Mouse (Mus musculus) liver, adult 2 months (tissue): ENCODE measurements at regions not wholly inside any gene's neighbourhood (a gene's known extent, or its start where the extent isn't known, plus 50 kb on each side); places are given as distances from the start of the nearest gene placed in this dataset.

Source experiments
- CTCF ChIP-seq: fragments of 200-500 bp; IDR thresholded peaks from 2 replicates; pipeline ENCODE4 v1.5.1; 2011; ENCODE audit warnings: low read depth, low read length, control low read depth
- POLR2A ChIP-seq: fragments of 200-500 bp; IDR thresholded peaks from 2 replicates; pipeline ENCODE4 v1.6.1; 2011; ENCODE audit warnings: low read length, control low read depth; ENCODE audit not compliant: insufficient read depth; ENCODE audit errors: extremely low read depth

DNA sequence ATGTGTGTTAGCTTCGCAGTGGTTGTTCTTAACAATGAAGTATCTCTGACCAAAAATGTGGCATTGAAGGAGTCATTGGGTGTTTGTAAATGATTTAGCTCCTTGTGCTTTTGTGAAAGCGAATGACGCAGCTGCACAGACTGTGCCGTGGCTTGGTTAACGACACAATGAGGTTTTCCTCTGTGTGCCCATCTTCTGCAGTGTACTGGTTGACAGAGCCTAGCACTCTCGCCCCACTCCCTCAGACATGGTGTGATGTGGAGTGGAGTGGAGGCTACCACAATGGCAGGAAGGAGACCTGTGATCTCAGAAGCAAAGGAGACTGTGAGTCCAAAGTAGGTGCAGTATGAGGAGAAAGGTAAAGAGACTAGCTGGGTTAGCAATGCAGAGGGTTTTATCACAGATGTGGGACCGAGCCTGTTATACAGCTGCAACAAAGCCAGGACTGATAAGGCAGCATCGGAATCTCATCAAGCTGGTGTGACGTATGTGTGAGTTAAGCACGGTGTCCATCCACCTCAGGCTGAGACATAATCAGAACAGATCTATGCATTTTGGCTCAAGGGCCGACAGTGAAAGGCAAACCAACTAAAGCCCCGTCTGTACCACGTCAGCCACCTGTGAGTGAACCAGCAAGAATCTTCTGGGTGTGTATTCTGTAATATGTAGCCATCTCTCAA is 596.5 kb upstream of the Stxbp6 start:
- TF ChIP-seq POLR2A (no peak), CTCF (no peak)
